Mouse (Mus musculus): ENCODE measurements around the gene Pgk2.
"Not testable (repeated sequence)": the region's sequence is repeated elsewhere in the genome, so short reads cannot be mapped to it uniquely, and the experiment has no call there.

The Pgk2 gene

GRCm38 (mm10) chr17:40208540-40208939 is at the start of gene Pgk2:
Gene Pgk2, minus strand, starts transcription at chr17:40208640.
- in situ Hi-C loops (cut with MboI, MseI), result no loop called here

DNA sequence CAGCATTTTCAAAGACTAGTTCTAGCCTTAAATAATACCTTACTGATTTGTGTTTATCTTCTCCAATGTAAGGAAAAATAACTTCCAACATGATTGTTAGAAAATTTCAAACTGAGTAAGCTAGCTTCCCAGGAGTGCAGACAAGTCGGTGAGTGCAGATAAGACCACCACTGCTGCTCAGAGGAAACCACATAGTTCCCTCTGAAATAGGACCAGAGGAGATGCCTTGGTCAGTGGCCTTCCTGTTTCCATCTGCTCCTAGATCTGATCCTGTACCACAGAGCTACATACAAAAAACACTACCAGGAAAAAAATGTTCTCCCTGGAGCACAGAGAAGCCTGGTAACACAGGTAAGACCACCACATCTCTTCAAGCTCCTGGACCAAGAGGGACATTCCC is 44.0 kb upstream of the Pgk2 start:
- in situ Hi-C loops (cut with MboI, MseI), result no loop called here

DNA sequence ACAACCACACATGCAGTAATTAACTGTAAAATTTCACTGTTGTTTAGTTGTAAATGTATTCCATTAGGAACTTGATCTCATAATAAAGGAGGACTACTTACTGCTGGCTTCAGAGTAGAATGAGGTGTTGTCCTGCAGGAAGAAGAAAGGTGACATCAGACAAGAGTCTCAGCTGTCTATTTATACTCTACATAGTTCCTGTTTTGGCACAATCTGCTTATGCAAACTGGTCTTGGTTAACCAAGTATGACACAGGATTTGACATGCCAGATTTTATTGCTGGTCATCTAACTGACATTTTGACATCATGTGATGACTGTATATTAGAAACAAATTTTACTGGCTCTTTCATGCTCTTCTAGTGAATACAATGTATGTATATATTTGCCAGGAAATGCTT is 33.7 kb upstream of the Pgk2 start, which contains the start of gene Crisp3:
Crisp3 (minus strand) TSS at position 154 of the 400 bp plus-strand sequence.
- in situ Hi-C loops (cut with MboI, MseI), result no loop called here

DNA sequence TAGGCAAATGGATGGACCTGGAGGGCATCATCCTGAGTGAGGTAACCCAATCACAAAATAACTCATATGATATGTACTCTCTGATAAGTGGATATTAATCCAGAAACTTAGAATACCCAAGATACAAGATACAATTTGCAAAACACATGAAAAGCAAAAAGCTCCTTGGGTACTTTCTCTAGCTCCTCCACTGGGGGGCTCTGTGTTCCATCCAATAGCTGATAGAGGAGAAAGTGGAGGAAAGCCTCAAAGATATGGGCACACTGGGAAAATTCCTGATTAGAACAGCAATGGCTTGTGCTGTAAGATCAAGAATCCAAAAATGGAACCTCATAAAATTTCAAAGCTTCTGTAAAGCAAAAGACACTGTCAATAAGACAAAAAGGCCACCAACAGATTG is 6.6 kb downstream of the Pgk2 start:
- in situ Hi-C loops (cut with MboI, MseI), result not testable (repeated sequence)

DNA sequence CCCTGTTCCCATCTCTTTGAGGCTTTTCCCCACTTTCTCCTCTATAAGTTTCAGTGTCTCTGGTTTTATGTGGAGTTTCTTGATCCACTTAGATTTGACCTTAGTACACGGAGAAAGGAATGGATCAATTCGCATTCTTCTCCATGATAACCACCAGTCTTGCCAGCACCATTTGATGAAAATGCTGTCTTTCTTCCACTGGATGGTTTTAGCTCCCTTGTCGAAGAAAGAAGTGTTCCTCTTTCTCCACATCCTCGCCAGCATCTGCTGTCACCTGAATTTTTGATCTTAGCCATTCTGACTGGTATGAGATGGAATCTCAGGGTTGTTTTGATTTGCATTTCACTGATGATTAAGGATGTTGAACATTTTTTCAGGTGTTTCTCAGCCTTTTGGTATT is 18.2 kb downstream of the Pgk2 start:
- in situ Hi-C loops (cut with MboI, MseI), result not testable (repeated sequence)

- in situ Hi-C loops (cut with MboI, MseI), result not testable (repeated sequence)
Measured at GRCm38 (mm10) chr17:40157729-40158359, 50.6 kb downstream of the Pgk2 start.
